Mouse (Mus musculus): ENCODE data around the gene Gm26602.
A peak's percentile ranks its signal among the peaks of the same experiment; 100 is the strongest.

Gene Gm26602

DNA sequence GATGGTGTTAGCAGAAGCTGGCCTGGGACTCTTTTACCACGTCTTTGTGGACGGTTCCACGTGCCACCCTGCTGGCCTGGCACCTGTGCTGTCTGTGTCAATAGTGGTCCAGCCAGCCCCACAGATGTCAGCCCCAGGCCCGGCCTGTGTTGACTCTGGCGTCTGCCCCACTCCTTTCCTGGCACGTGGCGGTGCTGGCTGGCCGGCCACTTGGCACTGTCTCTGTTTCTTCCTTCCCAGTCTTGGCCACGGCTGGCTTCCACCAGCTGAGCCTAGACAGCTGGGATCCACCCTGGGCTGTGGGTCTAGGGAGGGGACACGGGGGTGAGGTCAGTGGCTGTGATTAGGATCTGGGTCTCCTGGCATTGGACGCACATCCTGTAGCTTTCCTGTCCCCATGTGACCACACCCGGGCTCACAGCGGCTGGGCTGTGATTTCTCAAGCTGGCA, 23.6 kb downstream of the Gm26602 start:
- DNase-seq: peak; percentile 88 to 94

DNA sequence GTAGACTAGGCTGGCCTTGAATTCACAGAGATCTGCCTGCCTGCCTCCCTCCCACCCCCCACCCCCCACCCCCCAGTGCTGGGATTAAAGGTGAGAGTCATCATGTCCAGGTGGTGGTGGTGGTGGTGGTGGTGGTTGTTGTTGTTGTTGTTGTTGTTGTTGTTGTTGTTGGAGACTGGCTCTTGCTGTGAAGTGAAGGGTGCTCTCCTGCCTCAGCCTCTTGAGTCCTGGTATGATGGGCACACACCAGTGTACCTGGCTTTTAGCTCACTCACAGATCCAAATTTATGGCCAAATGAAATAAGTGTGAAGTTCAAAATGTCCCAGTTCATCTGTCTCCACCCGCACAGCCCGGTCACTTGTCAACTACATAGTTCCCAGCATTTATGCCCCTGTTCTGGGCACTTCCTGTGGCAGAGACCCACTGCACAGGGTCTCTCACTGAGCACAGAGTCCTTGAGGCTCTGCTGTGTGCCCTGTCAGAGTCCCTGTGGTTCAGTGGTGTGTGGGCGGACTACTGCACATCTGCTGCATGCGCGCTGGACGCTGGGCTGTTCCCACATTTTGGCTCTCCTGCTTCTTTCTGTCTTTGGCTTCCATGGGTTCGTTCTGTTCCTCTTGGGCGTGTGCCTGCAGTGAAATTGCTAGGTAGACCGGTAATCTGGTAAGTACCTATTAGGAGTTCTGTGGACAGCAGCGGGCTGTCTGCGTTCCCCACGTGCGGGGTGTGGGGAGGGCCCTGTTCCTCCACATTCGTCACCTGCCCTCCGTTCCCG, 24.3 kb downstream of the Gm26602 start:
- DNase-seq: peak; percentile 41 to 55

GRCm38 (mm10) chr10:79936284-79936910, 25.7 kb downstream of the Gm26602 start:
- DNase-seq: no peak

DNA sequence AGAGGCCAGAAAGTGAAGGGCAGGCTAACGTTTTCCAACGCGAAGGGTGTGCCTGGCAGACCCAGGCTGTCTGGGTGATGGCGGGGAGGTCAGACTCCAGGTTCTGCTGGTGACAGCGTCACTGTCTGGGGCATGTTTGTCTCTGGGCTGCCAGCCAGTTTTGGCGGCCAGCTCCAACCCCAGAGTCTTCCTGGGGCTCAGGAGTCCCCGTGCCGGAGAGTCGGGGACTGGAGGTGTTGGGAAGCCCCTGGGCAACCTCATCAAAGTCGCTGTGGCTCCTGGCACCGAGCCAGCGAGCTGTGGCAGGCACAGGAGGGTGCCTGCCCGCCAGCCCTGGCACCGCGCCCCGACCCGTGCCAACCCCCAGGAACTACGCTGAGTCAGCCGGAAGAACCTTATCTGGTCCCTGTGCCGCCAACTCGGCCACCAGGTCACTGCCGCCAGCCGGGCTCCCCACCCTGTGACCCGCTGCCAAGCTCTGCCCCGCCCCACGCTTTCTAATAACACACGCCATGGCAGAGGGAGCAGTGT, 26.3 kb downstream of the Gm26602 start:
- peak; percentile 76 to 81 for DNase-seq

DNA sequence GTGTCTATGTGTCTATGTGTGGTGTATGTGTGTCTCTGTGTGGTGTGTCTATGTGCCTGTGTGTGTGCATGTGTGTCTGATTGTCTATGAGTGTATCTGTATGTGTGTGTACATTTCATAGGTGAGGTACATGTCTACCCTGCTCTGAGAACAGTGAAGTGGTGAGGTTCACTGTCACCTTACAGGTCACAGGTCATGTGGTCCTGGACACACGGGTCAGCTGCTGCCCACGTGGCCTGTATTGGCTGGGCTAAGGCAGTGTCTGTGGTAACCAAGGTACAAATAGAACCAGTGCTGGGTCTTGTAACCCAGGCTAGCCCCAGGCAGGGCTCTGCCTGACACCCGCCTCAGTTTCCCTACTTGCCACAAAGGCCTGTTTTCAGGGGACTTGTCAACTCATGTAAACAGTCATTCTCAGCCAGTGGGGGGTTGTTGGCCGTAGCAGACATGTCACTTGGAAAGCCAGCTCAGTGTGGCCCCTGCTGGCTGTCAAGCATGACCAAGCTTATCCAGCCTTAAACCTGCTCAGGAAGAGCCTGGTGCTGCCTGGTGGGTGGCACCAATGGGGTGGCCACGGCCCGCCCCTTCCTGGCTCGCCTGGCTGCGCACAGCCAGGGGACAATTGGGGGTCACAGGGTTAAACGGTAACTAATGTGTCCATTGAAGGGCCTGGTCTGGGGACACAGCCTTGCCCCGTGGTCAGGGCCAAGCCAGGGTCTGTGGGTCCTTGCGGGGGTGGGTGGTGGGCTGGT, 27.3 kb downstream of the Gm26602 start:
- no peak for DNase-seq

GRCm38 (mm10) chr10:79940749-79941148, 30.1 kb downstream of the Gm26602 start:
- DNase-seq: no peak

GRCm38 (mm10) chr10:79942988-79943387, 32.3 kb downstream of the Gm26602 start:
- no peak for DNase-seq

DNA sequence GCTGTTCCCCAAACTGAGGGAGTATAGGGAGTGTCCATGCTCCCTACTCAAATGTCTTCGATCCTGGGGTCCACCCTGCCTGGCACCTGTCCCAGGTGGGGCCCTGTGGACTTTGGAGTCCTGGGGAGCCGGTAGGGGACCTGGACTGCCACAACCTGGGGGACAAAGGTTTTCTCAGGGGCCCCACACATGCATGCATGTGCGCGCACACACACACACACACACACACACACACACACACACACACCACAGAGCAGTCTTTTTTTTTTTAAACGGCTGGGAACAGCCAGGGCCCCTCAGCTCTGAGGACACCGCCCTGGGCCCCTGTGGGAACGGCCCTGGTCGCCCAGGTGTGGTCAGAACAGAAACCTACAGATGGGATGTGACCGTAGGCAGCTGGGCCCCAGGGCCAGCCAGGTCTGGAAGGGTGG, 32.8 kb downstream of the Gm26602 start:
- no peak for DNase-seq

DNA sequence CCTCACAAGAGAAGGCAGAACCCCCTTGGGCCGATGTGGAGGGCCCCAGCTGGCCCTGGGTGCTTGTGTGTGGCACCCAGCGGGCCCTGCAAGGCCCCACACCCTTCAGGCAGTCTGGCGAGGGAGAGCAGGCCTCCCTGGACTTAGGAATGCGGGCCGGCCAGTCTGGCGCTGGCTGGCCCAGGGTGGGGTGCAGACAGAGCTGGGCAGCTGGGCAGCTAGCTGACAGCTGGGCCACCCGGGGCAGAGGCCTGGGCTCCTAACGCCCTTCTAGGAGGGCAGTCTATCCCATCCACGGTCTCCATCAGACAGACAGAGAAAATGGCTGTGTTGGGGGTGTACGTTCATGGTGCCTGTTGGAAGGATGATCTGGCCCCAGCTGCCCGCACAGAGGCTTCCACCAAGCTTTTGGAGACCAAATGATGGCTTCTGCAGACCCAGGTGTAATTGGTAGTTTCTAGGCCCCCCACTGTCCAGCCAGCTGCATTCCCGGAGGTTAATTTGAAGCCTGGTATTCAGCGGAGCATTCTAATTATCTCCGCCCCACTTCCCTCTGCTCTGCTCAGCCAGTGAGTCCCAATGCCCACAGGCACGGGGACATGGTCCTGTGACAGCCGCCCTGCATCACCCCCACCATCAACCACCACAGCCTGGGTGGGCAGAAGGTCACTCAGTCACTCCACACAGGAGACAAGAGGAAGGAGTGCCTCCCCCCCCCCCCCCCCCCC, 35.0 kb downstream of the Gm26602 start:
- peak in 1 of 2 experiments; percentile 51 for DNase-seq

GRCm38 (mm10) chr10:79946752-79947322, 36.2 kb downstream of the Gm26602 start:
- DNase-seq: no peak

DNA sequence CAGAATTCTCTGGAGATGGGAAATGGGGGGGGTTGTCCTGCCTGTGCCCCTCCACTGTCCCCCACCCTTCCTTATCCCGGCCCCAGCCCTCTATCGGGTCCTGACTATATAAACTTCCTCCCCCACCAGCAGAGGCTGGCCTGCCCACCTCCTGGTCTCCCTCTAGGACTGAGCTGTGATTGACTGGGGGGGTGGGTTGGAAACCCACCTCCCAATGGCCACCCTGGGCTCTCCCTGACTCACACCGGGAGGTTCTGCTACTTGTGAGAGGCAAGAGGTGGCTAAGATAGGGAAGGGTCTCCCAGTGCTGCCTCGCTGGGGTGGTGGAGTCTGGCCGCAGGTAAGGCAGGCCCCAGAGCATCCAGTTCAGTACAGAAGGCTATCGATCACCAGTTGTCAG, 36.8 kb downstream of the Gm26602 start:
- DNase-seq: no peak

- DNase-seq: no peak
Observed at GRCm38 (mm10) chr10:79949873-79950272, 39.2 kb downstream of the Gm26602 start.

GRCm38 (mm10) chr10:79950661-79951060, 40.0 kb downstream of the Gm26602 start:
- no peak for DNase-seq

- peak in 1 of 2 experiments; percentile 54 for DNase-seq
Observed at GRCm38 (mm10) chr10:79953946-79954345, 43.3 kb downstream of the Gm26602 start.

DNA sequence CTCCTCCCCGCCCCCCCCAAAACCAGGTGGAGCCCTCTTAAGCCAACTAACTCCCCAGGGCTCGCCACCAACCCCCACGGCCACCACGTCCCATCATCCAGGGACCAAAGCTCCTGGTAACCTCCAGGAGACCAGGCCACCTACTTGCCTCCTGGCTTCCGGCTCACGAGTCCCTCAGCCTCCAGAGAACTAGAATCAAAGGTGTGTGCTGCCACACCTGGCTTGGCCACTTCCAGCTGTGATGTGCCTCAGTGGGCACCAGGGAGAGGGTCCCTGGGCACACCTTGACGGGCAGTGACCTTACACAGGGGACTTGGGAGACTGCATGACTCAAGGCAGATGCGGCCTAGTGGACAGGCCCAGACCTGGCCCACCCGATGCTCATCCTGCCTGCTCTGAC, 45.0 kb downstream of the Gm26602 start:
- no peak for DNase-seq

DNA sequence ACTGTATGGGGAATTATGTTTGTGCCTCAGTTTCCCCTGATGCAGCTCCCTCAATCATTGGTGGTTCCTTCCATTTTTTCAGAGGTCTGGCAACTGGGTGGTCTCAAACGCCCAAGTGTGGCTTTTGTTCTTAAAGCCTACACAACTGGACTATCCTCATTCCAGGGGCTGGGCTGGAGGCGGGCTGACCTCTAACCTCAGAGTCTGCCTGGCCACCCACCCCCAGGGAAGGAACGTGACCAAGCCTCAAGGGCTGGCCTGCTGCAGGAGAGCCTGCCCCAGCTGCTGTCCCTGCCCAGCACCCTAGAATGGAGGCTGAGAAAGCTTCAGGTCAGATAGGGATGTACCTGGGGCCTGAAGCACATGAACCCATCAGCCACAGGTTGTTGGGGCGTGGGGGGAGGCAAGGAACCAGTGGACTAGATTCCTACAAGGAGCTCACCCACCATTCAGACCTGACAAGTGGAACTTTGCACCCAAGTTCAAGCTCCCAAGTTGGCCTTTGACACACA, 46.0 kb downstream of the Gm26602 start:
- DNase-seq: no peak

- DNase-seq: peak; percentile 85 to 91
Observed at GRCm38 (mm10) chr10:79958140-79958816, 47.6 kb downstream of the Gm26602 start.

DNA sequence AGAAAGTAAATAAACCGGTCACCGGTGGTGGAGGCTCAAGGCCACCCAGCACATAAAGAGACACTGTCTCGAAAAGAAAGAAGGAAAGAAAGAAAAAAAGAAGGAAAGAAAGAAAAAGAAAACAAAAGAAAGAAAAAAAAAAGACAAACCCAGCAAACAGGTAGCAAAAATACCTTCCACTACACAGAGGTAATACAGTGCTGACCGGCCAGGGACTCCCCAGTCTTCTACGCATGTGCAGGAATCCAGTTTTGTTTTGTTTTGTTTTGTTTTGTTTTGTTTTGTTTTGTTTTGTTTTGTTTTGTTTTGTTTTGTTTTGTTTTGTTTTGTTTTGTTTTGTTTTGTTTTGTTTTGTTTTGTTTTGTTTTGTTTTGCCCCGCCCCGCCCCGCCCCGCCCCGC, 48.8 kb downstream of the Gm26602 start:
- peak; percentile 62 to 63 for DNase-seq

GRCm38 (mm10) chr10:79959847-79960601, 49.4 kb downstream of the Gm26602 start, which contains the start of gene Wdr18:
Gene Wdr18, plus strand, starts transcription at chr10:79960152.
- DNase-seq: peak; percentile 99 to 100
